Mouse (Mus musculus): ENCODE results near the gene Wars.
A peak's percentile ranks its signal among the peaks of the same experiment; 100 is the strongest.

The Wars gene

DNA sequence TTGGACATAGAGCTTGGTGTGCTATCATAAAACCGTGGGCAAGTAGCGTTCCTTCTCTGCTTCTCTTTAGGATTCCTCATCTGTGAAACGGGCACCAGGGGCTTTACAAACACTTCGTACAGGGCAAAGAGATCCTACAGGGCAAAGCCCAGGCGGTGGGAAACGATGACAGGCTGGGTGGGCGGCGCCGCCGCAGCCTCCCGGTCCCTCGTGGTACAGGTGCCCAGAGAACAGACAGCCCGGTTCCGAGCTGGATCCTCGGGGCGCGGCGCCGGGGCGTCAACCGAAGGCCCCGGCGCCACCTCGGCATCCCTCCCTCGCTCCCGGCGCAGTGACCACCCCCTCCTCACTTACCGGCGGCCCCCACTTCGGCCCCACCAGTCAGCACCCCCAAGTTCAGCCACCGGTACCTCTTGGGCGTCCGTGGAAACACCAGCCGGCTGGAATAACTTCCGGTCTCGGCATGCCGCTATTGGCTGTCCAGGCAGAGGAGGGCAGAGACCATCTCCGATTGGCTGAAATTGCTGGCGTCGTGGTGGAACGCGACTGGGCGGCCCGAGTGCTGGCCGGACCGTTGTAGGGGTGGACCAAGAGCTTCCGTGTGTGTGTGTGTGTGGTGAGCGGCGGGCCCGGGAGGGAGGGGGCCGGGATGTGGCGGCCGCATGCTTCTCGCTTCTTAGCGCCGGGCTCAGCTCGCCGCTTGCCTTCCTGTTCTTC, at the start of gene Wars:
Wars (minus strand) TSS at position 460 of the 717 bp plus-strand sequence.
- peak; percentile 87 to 88 for DNase-seq (ENCODE audit: low read depth in 1 of 2, low spot score in 2 of 2)

DNA sequence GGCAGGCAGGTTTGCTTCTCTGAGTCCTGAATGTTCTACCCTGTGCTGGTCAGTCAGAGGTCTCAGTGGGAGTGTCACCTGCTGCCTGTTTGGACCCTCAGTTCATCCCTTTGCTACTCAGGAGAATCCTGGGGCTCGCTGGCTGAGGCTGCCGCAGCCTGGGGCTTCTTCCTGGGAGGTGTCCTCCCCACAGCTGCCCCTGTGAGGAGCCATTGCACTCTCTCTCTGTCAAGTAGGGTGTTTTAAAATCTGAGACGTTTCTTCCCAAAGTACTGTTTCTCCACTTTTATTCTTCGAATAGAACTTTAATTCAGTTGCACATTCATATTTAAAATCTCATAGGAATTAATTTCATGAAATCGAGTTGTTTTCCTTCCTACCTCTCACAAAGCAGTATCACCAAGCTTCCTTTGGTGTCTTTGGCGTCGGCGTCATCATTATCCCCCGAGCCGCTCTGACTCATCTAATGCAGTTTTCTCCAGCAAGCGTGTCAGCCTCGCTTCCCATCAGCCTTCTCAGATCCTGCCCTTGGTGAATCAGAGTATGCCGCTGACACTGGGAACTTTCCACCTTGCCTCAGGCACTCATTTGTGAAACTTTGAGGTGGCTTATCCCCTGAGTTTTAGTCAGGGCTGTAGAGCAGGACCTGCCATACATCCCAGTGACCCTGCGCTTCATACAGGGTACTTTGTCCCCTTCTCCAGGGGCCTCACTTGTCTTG, 48.4 kb upstream of the Wars start:
- no peak for DNase-seq (ENCODE audit: low read depth in 1 of 2, low spot score in 2 of 2)

- no peak for DNase-seq (ENCODE audit: low read depth in 1 of 2, low spot score in 2 of 2)
Measured at GRCm38 (mm10) chr12:108941282-108941681, 47.3 kb upstream of the Wars start.

DNA sequence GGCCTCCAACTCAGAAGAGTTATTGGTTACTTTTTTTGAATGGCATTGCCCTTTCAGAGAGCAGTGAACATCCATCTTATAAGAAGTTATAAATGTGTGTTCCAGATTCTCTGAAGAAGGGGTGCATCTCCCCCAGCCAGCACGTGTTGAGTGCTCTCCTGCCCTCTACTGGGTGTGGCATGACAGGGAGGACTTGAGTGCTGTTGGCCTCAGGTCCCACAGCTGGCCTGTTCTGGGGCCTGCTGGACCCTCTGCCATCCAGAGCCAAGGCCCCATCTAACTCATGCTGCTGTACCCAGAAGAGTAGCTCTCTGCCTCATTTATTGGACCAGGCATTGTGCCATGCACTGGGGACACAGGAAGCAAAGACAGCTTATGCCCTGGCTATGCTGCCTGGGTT, 46.3 kb upstream of the Wars start:
- no peak for DNase-seq (ENCODE audit: low read depth in 1 of 2, low spot score in 2 of 2)

- no peak for DNase-seq (ENCODE audit: low read depth in 1 of 2, low spot score in 2 of 2)
Measured at GRCm38 (mm10) chr12:108939317-108939716, 45.3 kb upstream of the Wars start.

GRCm38 (mm10) chr12:108938844-108939243, 44.9 kb upstream of the Wars start:
- no peak for DNase-seq (ENCODE audit: low read depth in 1 of 2, low spot score in 2 of 2)

DNA sequence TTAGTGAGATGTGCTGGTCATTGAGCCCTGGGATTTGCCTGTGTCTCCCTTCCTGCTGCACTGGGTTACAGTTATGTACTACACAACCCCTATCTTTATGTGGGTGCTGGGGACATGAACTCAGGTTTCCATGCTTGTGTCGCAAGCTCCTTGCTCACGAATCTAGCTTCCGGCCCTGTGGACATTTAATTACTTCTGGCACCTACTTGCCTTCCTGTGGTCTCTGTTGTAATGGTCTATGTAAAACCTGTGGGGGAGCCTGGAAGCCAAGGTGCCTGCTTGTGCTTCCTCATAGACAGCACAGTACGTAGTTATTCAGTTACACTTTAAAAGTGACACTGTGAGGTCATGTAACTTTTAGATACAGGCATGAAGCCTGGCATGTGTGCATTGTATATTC, 43.5 kb upstream of the Wars start:
- DNase-seq (ENCODE audit: low read depth in 1 of 2, low spot score in 2 of 2) = no peak

DNA sequence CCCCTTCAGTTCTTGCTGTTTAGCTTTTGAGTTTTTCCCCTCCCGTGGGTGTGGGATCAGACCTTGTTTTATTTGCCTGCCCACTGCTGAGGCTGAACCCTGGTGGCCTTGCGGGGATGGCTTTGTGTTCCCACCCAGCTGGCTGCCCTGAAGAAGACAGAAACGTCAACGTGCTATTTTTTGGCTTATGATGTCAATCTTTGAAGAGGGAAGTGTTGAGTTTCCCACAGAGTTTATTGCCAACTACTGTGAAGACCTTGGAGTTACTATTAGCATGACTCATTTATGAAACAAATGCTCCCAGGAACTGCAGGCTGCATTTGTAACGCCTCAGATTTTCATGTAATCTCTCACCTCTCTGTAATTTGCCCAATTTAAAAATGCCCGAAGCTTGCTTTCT, 42.9 kb upstream of the Wars start:
- DNase-seq (ENCODE audit: low read depth in 1 of 2, low spot score in 2 of 2) = no peak

GRCm38 (mm10) chr12:108934231-108934630, 40.3 kb upstream of the Wars start:
- DNase-seq (ENCODE audit: low read depth in 1 of 2, low spot score in 2 of 2) = no peak

DNA sequence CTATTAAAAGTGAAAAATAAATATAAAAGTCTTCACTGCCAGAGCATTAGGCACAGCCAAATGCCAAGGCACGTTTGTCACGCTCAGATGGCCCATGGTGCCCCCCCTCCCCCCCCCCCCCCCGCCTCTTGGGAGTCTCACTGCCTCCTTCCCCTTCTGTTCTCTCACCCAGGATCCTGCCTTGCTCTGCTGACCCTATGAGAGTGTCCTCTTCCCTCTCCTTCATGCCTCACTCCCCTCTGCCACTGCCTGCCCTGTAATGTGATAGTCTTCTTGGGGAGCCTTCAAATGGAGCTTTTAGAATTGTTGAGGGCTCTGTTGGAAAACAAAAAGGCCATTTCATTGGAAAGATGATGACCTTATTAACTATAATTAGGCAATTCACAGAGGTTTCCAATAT, 38.1 kb upstream of the Wars start:
- DNase-seq (ENCODE audit: low read depth in 1 of 2, low spot score in 2 of 2) = no peak

GRCm38 (mm10) chr12:108931341-108932053, 37.5 kb upstream of the Wars start:
- no peak for DNase-seq (ENCODE audit: low read depth in 1 of 2, low spot score in 2 of 2)

GRCm38 (mm10) chr12:108929475-108929874, 35.5 kb upstream of the Wars start:
- no peak for DNase-seq (ENCODE audit: low read depth in 1 of 2, low spot score in 2 of 2)

DNA sequence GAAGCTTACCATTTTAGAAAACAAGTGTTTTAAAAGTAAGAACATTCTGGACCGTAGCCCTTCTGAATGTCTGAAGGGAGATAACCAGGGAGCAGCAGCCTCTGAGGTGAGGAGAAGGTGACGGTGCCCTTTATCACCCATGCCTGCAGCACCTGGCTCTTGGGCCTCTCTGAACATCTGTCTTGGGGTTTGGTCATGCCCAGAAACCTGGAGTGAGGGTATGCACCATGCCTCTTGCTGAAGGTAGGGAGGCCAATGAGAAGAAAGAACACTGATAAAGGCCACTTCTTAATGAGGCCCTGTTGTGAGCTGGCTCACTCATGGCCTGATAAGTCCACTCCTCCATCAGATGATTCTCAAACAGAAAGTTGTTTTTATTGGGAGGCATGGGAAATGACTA, 34.3 kb upstream of the Wars start:
- no peak for DNase-seq (ENCODE audit: low read depth in 1 of 2, low spot score in 2 of 2)

- no peak for DNase-seq (ENCODE audit: low read depth in 1 of 2, low spot score in 2 of 2)
Measured at GRCm38 (mm10) chr12:108926606-108927111, 32.7 kb upstream of the Wars start.

DNA sequence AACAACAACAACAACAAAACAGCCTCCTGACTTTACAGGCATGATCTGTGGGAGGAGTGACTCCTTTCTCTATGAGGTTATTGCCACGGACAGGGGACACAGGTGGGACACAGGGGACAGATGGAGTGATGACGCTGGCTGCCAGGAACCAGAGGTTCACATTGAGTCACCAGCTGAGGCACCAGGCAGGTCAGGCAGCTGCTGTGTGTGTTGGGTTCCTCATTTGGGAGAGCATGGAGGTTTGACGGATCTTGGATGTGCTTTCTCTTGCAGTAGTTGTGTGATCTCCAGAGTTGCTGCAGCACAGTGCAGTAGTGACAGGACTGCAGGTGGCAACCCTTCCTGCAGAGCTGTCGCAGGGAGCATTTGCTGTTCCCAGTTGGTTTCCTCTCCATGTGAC, 24.8 kb upstream of the Wars start:
- no peak for DNase-seq (ENCODE audit: low read depth in 1 of 2, low spot score in 2 of 2)

GRCm38 (mm10) chr12:108917509-108917908, 23.5 kb upstream of the Wars start:
- DNase-seq (ENCODE audit: low read depth in 1 of 2, low spot score in 2 of 2) = no peak

GRCm38 (mm10) chr12:108916447-108917042, 22.6 kb upstream of the Wars start:
- DNase-seq (ENCODE audit: low read depth in 1 of 2, low spot score in 2 of 2) = no peak

DNA sequence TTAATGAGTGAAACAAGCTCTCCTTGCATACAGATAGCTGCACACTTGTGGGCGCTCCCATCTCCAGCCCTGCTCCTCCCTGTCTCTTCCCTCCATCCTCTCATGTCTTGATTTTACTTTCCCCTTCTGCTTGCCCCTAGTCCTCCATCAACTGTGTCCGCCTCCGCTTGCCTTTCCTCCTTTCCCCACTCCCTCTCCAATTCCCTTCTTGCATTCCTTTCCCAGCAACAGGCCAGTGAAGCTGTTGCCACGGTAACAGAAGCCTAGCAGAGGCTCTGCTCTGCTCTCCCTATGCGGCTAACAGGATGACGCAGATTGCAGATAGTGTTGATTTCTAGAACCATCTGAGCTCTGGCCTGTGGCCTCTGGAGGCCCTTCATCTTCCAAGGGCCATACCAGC, 21.9 kb upstream of the Wars start:
- DNase-seq (ENCODE audit: low read depth in 1 of 2, low spot score in 2 of 2) = no peak

DNA sequence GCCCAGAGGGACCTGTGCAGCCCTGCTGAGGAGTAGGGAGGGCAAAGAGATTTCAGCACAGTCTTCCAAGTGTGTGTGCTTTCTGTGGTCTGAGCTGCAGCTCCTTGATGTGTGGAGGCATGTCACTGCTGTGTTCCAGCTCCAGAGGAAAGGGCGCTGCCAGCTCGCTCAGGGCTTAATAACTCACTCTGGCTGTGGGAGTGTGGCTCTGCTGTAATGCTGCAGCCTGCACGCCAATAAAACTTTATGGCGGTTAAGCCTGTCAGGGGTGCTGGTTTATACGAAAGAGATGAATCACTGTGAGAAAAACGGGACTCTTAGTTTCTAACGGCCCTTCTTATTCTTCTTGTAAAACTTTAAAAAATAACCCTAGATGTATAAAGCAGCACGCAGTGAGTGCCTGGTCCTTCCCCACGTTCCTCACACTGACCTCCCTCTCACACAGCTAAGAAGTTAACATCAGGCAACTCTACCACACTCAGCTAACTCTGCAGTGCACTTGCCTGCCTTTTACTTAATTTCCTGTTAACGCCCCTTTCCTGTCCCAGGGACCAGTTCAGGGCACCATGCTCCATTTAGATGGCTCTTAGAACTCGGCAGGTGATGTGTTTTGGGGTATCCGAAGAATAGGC, 20.9 kb upstream of the Wars start:
- DNase-seq (ENCODE audit: low read depth in 1 of 2, low spot score in 2 of 2) = no peak

DNA sequence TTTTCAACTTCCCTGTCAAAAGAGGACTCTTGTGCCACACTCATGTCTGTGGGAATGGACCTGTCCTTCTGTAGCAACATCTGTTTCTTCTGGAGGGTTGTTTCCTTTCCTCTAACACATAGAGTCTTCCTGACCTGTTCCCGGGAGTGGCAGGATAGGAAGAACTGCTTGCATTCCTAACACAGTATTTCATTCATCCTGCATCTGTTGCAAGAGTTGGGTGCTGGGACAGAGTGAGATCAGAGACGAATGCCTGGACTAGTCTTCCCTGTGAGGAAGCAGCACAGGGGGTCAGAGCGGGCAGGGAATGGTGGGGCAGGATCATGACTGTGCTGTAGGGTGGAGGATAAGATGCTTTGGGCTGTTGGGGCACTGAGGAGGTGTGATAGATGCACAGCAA, 20.2 kb upstream of the Wars start:
- DNase-seq (ENCODE audit: low read depth in 1 of 2, low spot score in 2 of 2) = no peak

- DNase-seq (ENCODE audit: low read depth in 1 of 2, low spot score in 2 of 2) = no peak
Measured at GRCm38 (mm10) chr12:108912442-108912841, 18.5 kb upstream of the Wars start.
